Mouse (Mus musculus) neural tube, embryonic 14.5 days (tissue): Measurements from ENCODE around the gene Aadacl2. TPM values are rescaled to one million over a fixed set of nuclear protein-coding genes. Genes with fewer than 3 reads are reported as not detected.

Experiments
- ATAC-seq: fragments of 200-750 bp; cut with Nextera tagmentation; 2 replicates; pipeline ENCODE4 v1.8.0; 2017; ENCODE audit warnings: low read depth, mild to moderate bottlenecking, moderate TSS enrichment, moderate library complexity
- H3K27ac ChIP-seq: fragments of 300-500 bp; sonication (generic); 2 replicates; pipeline ENCODE4 v1.5.1; 2014; ENCODE audit warnings: low read depth, mild to moderate bottlenecking, control low read depth, low read length, moderate library complexity, mixed read lengths
- H3K27me3 ChIP-seq: fragments of 300-500 bp; sonication (generic); 2 replicates; pipeline ENCODE4 v1.6.1; 2014; ENCODE audit warnings: low read length; ENCODE audit not compliant: control insufficient read depth, insufficient read depth
- H3K36me3 ChIP-seq: fragments of 300-500 bp; sonication (generic); 2 replicates; pipeline ENCODE4 v1.6.1; 2014; ENCODE audit warnings: low read length, mixed read lengths; ENCODE audit not compliant: control insufficient read depth, insufficient read depth
- H3K4me1 ChIP-seq: fragments of 300-500 bp; sonication (generic); 2 replicates; pipeline ENCODE4 v1.6.1; 2014; ENCODE audit warnings: low read length; ENCODE audit not compliant: control insufficient read depth, insufficient read depth
- H3K4me2 ChIP-seq: fragments of 300-500 bp; sonication (generic); 2 replicates; pipeline ENCODE4 v1.6.1; 2014; ENCODE audit warnings: mild to moderate bottlenecking, low read depth, low read length, control low read depth
- H3K4me3 ChIP-seq: fragments of 300-500 bp; sonication (generic); 2 replicates; pipeline ENCODE4 v1.5.1; 2014; ENCODE audit warnings: low read depth, low read length, control low read depth, mixed read lengths
- H3K9ac ChIP-seq: fragments of 300-500 bp; sonication (generic); replicated peaks from 2 replicates; pipeline ENCODE4 v1.6.1; 2014; ENCODE audit warnings: low read depth, mild to moderate bottlenecking, control low read depth, low read length, mixed read lengths
- H3K9me3 ChIP-seq: fragments of 300-500 bp; sonication (generic); 2 replicates; pipeline ENCODE4 v1.6.1; 2016; ENCODE audit warnings: low read length; ENCODE audit not compliant: control insufficient read depth
- WGBS: fragments of 180-500 bp; shearing (Covaris S2); extraction: QIAGEN DNeasy Blood & Tissue Kit; methylation state at CpG from one replicate; pipeline ENCODE4 v1.1.7; 2014; 5-methylcytosine and 5-hydroxymethylcytosine counted together
- polyA plus RNA-seq: library from polyadenylated mRNA; unstranded; fragments of >200 nt; fragmentation: Nextera tagmentation; extraction: Ambion mirVana; gene quantifications from 2 replicates; pipeline ENCODE4 v1.2.1, GENCODE M21; 2014

Aadacl2 gene
- not detected in 2 replicates for polyA plus RNA-seq

DNA sequence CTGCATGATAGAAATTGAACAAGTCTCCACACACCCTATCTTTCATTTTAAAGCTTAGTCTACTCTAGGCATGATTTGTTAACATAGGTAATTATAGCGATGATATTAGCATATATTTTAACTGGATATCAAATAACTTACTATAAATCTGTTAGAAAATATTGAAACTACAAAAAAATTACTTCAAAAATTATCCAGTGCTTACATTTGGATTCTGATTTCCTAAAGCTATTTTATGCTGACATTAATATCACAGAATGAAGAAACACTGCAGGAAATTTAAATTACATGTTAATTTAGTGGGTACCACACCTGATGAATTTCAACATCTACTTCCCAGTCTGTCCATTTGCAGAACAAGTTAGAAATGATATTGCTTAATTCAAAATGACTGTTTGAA is at the start of gene Aadacl2:
Aadacl2 (plus strand) TSS at position 301 of the 400 bp plus-strand sequence.
- Histone ChIP-seq H3K36me3 (no peaks in the 10 kb centered on the region), H3K27me3 (no peaks in the 10 kb centered on the region), H3K9ac (no peak within 1 kb of the TSS), H3K4me2 (no peak within 1 kb of the TSS), H3K4me1 (no peaks in the 10 kb centered on the region), H3K27ac (no peak within 1 kb of the TSS), H3K4me3 (no peak within 1 kb of the TSS), H3K9me3 (no peaks in the 10 kb centered on the region)
- no peak for ATAC-seq
- 86% methylated on average over 1 of the region's 1 CpGs for WGBS

- Histone ChIP-seq H3K4me2 (no peak overlapping the region), H3K27me3 (no peaks in the 10 kb centered on the region), H3K4me1 (no peaks in the 10 kb centered on the region), H3K4me3 (no peak overlapping the region), H3K9ac (no peak overlapping the region), H3K9me3 (no peaks in the 10 kb centered on the region), H3K36me3 (no peaks in the 10 kb centered on the region), H3K27ac (no peak overlapping the region)
- WGBS = 87% methylated on average over 5 of the region's 5 CpGs
- no peak for ATAC-seq
These were observed 35.7 kb upstream of the Aadacl2 start for GRCm38 (mm10) chr3:59970891-59971290.

GRCm38 (mm10) chr3:59974591-59974990 is 32.0 kb upstream of the Aadacl2 start:
- H3K9me3 ChIP-seq = no peaks in the 10 kb centered on the region
- no peak for ATAC-seq
- no peak overlapping the region for H3K4me3 ChIP-seq
- no peaks in the 10 kb centered on the region for H3K4me1 ChIP-seq
- no peaks in the 10 kb centered on the region for H3K27me3 ChIP-seq
- no peak overlapping the region for H3K27ac ChIP-seq
- H3K36me3 ChIP-seq = no peaks in the 10 kb centered on the region
- no peak overlapping the region for H3K4me2 ChIP-seq
- no peak overlapping the region for H3K9ac ChIP-seq

DNA sequence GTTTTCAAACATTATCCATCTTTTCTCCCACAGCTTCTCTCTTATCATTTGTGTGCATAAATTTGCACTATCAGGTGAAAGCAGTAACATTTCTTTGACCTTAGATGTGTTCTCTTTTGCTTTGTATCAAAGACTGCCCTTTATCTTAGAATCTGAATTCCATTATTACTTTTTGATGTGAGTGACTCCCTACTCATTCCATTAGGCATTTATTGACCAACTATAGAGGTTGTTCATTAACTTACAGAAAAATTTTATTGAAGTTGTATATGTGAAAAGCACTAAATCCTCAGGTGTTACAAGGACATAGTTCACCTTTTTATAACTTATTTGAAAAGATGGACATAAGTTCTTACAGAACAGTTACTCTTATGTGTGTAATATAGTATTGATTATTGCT is 2.9 kb upstream of the Aadacl2 start:
- no peaks in the 10 kb centered on the region for H3K9me3 ChIP-seq
- no peak overlapping the region for H3K4me3 ChIP-seq
- ATAC-seq = no peak
- no peaks in the 10 kb centered on the region for H3K27me3 ChIP-seq
- no peaks in the 10 kb centered on the region for H3K36me3 ChIP-seq
- no peak overlapping the region for H3K9ac ChIP-seq
- H3K4me2 ChIP-seq = no peak overlapping the region
- H3K27ac ChIP-seq = no peak overlapping the region
- no peaks in the 10 kb centered on the region for H3K4me1 ChIP-seq

- H3K4me1 ChIP-seq = no peaks in the 10 kb centered on the region
- WGBS = 86% methylated on average over 1 of the region's 1 CpGs
- ATAC-seq = no peak
- H3K9ac ChIP-seq = no peak within 1 kb of the TSS
- no peak within 1 kb of the TSS for H3K27ac ChIP-seq
- no peaks in the 10 kb centered on the region for H3K9me3 ChIP-seq
- H3K4me2 ChIP-seq = no peak within 1 kb of the TSS
- no peaks in the 10 kb centered on the region for H3K27me3 ChIP-seq
- no peak within 1 kb of the TSS for H3K4me3 ChIP-seq
- no peaks in the 10 kb centered on the region for H3K36me3 ChIP-seq
These were observed 18.9 kb downstream of the Aadacl2 start, which contains the start of gene Aadac for GRCm38 (mm10) chr3:60025417-60025816. Aadac (plus strand) TSS chr3:60025717.

GRCm38 (mm10) chr3:60031511-60031910 is 25.0 kb downstream of the Aadacl2 start:
- WGBS = 92% methylated on average over 4 of the region's 4 CpGs
- ATAC-seq = no peak
- H3K9ac ChIP-seq = no peak overlapping the region
- H3K4me3 ChIP-seq = no peak overlapping the region
- no peak overlapping the region for H3K4me2 ChIP-seq
- no peaks in the 10 kb centered on the region for H3K27me3 ChIP-seq
- H3K9me3 ChIP-seq = no peaks in the 10 kb centered on the region
- no peaks in the 10 kb centered on the region for H3K36me3 ChIP-seq
- no peak overlapping the region for H3K27ac ChIP-seq
- no peaks in the 10 kb centered on the region for H3K4me1 ChIP-seq

GRCm38 (mm10) chr3:60046221-60046913 is 39.8 kb downstream of the Aadacl2 start:
- Histone ChIP-seq H3K4me1 (no peaks in the 10 kb centered on the region), H3K27ac (no peak overlapping the region)

GRCm38 (mm10) chr3:60053231-60053927 is 46.8 kb downstream of the Aadacl2 start:
- Histone ChIP-seq H3K4me2 (no peak overlapping the region), H3K4me3 (no peak overlapping the region), H3K36me3 (no peaks in the 10 kb centered on the region), H3K9me3 (no peaks in the 10 kb centered on the region), H3K9ac (no peak overlapping the region), H3K27me3 (no peaks in the 10 kb centered on the region), H3K4me1 (no peaks in the 10 kb centered on the region), H3K27ac (no peak overlapping the region)
- 85% methylated on average over 3 of the region's 3 CpGs for WGBS
- ATAC-seq = no peak

More at GRCm38 (mm10) chr3:60046221-60046913, 39.8 kb downstream of the Aadacl2 start:
- H3K9me3 ChIP-seq = no peaks in the 10 kb centered on the region
- H3K9ac ChIP-seq = no peak overlapping the region
- no peaks in the 10 kb centered on the region for H3K36me3 ChIP-seq
- WGBS = 78% methylated on average over 3 of the region's 3 CpGs
- H3K4me3 ChIP-seq = no peak overlapping the region
- H3K4me2 ChIP-seq = no peak overlapping the region
- H3K27me3 ChIP-seq = no peaks in the 10 kb centered on the region
- no peak for ATAC-seq

GRCm38 (mm10) chr3:60053931-60054330 is 47.4 kb downstream of the Aadacl2 start:
- no peak overlapping the region for H3K27ac ChIP-seq
- no peaks in the 10 kb centered on the region for H3K4me1 ChIP-seq
- no peaks in the 10 kb centered on the region for H3K36me3 ChIP-seq
- H3K4me2 ChIP-seq = no peak overlapping the region
- H3K27me3 ChIP-seq = no peaks in the 10 kb centered on the region
- no peak overlapping the region for H3K4me3 ChIP-seq
- no peak for ATAC-seq
- H3K9me3 ChIP-seq = no peaks in the 10 kb centered on the region
- 94% methylated on average over 2 of the region's 2 CpGs for WGBS
- H3K9ac ChIP-seq = no peak overlapping the region
